Mouse (Mus musculus) liver, adult (tissue): ENCODE measurements around the gene Sh3bgrl2.

Experiments used
- GATA4 ChIP-seq: IDR thresholded peaks from 2 replicates; pipeline ENCODE4 v1.6.1; 2014; ENCODE audit warnings: mild to moderate bottlenecking, low read length; ENCODE audit not compliant: insufficient replicate concordance

Gene Sh3bgrl2

DNA sequence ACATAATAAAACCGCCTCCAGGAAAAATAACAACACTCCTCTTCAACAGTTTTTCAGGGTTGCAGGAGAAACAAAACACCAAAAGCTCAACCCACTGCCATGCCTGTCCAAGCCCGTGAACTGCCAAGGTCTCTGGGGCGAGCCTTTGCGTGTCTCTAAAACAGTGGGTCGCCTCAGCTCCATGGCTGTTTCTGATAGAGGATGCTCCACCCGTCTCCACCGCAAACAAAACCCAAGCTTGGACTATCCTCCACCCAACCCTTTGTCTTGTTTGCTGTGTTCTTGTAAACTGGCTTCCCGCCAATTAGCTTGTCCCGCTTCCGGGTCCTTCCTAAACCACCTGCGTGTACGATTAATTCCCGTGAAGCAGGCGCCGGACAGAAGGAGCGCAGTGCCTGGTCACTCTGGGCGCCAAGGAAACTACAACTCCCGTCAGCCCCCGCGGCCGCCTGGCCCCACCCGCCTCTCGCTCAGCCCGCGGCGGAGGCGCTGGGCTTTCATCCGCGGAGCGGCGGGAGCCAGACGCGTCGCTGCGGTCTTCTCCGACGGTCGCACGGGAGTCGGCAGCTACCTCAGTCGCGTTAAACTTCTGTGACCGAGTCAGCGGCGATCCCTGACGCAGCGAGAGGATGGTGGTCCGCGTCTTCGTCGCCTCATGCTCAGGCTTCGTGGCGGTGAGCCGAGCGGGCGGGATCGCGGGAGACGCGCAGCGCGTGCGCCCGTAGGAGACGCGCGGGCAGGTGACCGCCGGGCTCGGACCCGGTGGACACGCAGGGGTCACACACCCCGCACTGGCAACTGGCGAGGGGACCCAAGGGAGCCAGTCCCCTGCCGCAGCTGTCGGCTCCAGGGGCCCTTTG lies at the start of gene Sh3bgrl2:
Gene Sh3bgrl2 (plus strand): TSS at position 498 of the 860 bp plus-strand sequence.
- no peak for TF ChIP-seq GATA4

GRCm38 (mm10) chr9:83519510-83520155 lies 28.5 kb upstream of the Sh3bgrl2 start:
- no peak for TF ChIP-seq GATA4

DNA sequence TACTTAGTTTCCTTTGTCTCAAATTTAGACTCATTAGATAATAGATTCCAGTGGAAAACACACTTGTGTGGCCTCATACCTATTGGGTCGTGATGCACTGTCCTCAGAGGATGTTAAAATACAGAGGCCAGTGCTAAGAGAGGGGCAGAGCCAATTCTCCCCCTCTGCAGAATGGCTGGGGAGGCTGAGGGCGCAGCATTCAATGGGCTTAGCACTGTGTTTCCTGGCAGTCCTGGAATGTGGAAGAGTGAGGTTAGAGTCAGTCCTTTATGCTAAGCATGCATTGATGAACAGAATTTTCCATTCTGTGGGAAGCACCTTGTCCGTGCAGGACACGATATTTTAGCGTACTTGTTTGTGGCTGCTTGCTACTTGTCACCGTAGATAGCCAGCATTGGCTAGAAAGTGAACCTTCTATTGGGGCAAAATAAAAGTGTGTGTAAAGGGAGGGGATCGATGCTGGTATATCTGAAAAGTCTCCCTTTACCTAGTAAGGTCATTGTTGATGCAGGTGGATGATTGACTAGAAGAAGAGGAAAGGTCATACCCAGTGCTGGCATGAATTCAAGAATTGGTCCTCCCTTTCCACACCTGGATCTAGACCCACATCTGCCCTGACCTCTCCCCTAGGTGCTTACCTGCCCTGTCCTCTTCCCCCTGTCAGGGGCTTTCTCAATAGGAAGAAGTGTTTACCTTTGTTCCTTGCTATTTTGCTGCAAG lies 20.6 kb upstream of the Sh3bgrl2 start:
- TF ChIP-seq GATA4, result no peak; the same call in 1 of the 2 replicates

DNA sequence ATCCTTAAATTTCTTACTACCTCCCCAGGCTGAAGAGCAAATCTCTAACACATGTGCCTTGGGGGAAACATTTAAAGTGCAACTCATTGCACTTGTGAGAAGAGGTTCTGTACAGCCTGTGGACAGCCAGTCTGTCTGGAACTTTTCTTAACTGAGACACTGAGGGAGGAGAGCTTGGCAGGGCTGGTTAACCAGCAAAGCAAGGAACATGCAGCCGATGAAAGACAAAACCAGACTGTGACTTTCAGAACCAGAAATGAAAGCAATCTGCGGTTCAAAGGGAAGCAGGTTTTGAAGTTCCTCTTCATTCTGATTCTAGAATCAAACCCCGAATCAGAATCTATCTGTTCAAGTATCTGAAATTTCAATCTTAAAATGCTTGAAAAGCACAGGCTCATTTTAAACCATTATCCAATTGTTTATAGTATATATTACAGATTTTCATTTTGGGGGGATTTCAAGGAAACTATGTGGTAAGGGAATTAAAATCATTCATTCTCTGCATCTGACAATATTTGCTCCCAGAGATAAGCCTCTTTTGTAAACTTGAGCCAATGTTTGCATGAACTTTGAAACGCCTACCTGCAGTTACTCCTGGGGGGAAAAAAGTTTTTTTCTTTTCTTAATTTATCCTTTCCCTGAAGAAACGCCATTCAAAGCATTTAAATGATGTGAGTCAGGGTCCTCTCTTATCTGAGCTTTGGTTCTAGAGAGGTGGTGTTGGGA lies 14.9 kb upstream of the Sh3bgrl2 start:
- peak; percentile 77 for TF ChIP-seq GATA4

DNA sequence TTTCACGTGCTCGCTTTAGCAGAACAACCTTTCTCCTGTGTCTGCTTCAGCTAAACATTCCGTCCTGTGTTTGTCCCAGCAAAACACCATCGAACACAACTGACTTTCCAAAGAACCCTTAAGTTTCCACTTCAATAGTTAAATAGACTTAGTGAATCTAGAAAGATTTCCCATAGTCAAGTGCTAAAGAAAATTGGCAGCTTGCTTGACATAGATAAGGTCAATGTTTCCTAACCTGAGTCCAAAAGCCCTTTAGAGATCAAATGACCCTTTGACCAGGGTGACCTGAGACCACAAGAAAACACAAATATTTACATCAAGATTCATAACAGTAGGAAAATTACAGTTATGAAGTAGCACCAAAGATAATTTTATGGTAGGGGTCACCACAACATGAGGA lies 11.2 kb upstream of the Sh3bgrl2 start:
- peak; percentile 61; the same call in 1 of the 2 replicates for TF ChIP-seq GATA4

DNA sequence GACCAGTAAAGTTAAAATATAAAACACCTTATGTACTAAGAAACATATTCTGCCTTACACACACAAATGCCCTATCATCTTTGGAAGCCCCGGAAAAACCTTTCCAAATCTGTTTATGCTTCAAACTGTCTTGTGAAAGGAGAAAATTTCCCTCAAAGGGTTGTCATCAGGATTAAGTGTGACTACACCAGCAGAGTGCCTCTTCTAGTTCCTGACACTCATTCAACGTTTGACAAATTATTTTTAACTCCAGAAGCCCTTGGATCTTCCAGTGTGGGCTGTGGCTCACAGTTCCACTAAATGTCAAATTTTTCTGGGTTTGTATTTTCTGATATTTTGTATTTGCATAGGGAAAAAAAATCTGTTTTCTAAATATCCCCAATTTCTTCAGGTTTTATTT lies 10.6 kb upstream of the Sh3bgrl2 start:
- no peak for TF ChIP-seq GATA4

GRCm38 (mm10) chr9:83537921-83538536 lies 10.1 kb upstream of the Sh3bgrl2 start:
- TF ChIP-seq GATA4, result no peak

DNA sequence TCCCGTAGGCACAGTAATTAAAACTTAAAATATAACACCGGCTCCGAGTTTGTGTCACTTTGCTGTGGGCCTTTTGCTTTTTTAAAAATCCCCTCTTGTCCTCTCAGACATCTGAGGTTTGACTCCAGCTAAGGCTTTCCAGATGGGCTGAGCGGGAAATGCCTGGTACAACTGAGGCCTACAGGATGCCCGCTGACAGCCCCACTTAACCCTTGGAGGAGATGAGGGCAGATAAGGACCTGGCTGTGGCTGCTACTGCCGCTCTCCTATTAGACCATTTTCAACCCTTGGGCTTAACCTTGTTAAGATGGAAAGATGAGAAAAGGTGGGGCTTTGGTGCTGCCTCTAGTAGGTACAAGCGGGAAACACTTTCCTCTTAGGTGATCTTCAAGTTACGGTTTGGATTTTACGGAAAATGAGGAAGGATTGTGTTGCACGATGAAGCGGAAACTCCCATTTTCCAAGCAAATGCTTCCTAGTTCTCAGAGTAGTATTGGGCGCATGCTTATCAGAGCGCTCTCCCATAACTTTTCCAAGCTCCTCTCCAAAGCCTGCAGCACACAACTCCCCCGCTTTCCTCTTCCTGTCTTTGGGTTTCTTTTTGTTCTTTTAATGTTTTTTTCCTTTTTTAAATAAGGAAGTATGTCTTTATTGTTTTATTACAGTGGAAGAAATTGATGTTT lies 8.2 kb upstream of the Sh3bgrl2 start:
- TF ChIP-seq GATA4, result no peak

DNA sequence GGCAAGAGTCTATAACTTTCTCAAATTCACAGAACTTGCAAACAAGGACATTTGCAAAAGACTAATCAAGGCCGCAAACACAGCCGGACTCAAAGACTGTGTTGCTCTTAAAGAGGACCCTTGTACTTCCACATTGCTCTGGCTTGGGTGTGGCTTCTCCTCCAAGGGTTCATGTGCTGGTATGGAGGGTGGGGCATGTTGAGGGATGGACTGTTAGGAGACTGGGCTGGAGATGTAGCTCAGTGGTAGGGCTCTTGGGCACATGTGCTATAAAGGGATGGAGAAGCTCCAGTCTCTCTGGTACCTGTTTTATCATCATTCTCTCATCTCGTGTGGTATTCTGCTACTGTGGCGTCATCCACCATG lies 7.7 kb upstream of the Sh3bgrl2 start:
- TF ChIP-seq GATA4, result no peak

DNA sequence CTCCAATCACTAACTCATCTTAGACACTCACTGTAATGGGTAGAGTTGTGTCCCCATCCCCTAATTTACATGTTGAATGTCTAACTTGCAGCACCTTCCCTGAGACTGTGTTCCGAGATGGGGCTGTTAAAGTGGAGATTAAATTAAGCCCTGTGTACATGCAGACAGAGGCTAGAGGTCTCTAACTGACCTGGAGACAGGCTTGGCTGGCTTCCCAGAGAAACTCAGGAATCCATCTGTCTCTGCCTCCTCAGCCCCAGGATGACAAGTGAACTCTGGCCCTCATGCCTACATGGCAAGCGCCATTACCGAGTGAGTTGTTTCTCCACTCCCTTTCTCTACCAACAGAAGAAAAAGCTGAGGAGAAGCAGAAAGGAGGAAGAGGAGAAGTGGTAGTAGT lies 7.2 kb upstream of the Sh3bgrl2 start:
- no peak for TF ChIP-seq GATA4

- TF ChIP-seq GATA4, result no peak
Measured at GRCm38 (mm10) chr9:83545240-83545639, 2.9 kb upstream of the Sh3bgrl2 start.

GRCm38 (mm10) chr9:83546316-83546715 lies 1.8 kb upstream of the Sh3bgrl2 start:
- TF ChIP-seq GATA4, result no peak

DNA sequence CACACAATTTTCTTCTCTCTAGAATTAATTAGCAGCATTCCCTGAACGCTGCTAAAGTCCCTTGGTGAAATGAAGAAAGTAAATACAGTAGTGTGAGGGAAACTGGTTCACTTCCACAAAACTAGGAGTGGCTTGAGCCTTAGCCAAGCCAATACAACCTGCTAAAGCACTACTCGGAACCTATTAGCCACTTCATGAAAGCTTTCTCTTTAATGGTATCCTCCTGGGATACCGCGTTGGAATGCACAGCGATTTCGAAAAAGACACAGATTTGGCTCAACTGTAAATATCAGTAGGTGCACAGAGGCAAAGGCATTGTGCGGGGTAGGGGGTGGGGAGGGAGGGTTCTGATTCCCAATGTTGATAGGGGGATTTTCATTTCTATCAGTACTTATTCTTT lies 898 bp upstream of the Sh3bgrl2 start:
- no peak for TF ChIP-seq GATA4

DNA sequence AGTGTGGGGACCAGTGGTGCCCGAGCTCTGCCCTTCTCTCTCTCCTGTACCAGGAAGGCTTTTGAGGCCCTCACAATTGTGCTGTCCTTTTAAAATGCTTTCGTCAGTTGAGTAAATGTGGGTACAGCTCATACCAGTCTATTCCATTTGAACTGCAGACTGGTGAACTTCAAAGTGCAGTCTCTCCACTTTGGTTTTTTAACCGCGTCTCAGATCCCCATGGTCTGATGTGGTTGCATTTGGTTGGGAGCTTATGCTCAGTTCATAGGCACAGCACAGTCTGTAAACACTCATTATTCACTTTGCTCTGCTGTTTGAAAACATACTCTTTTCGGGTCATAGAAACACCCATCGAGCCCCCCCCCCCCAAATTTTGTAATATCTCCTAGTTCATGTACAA lies 1.7 kb downstream of the Sh3bgrl2 start:
- no peak for TF ChIP-seq GATA4
